Mouse (Mus musculus) brown adipose tissue, adult 24 weeks (tissue): ENCODE data around the gene Hipk3. TPM values are rescaled to one million over a fixed set of nuclear protein-coding genes. Genes with fewer than 3 reads are reported as not detected.

Source experiments
- H3K27ac ChIP-seq: fragments of 200-500 bp; replicated peaks from 2 replicates; pipeline ENCODE4 v1.5.1; 2012; ENCODE audit warnings: low read depth, mild to moderate bottlenecking, low read length
- H3K4me1 ChIP-seq: fragments of 200-500 bp; 2 replicates; pipeline ENCODE4 v1.6.1; 2012; ENCODE audit warnings: low read length, mixed read lengths; ENCODE audit not compliant: control insufficient read depth, insufficient read depth, insufficient read length
- H3K4me3 ChIP-seq: fragments of 200-500 bp; 2 replicates; pipeline ENCODE4 v1.5.1; 2012; ENCODE audit warnings: low read depth, mild to moderate bottlenecking, low read length, moderate library complexity; ENCODE audit not compliant: insufficient read depth
- polyA plus RNA-seq: library from polyadenylated mRNA; stranded (reverse); fragments of >200 nt; gene quantifications from 2 replicates; pipeline ENCODE4 v1.2.4, GENCODE M21; 2012; ENCODE audit not compliant: missing spikeins, insufficient read depth, insufficient read length

Gene Hipk3
- polyA plus RNA-seq, 1 experiment, result 54.9 TPM

- Histone ChIP-seq H3K4me1 (no peaks in the 10 kb centered on the region), H3K27ac (no peak within 1 kb of the TSS), H3K4me3 (peak within 1 kb of the TSS; percentile 47)
Observed at GRCm38 (mm10) chr2:104410963-104411545, 83.2 kb downstream of the Hipk3 start, which contains the start of gene D430041D05Rik. Gene D430041D05Rik (minus strand): TSS chr2:104411013.

GRCm38 (mm10) chr2:104409851-104410821 lies 84.1 kb downstream of the Hipk3 start:
- H3K27ac ChIP-seq, result no peak overlapping the region
- no peaks in the 10 kb centered on the region for H3K4me1 ChIP-seq
- H3K4me3 ChIP-seq, result peak overlapping the region; percentile 47

GRCm38 (mm10) chr2:104408351-104408750 lies 85.9 kb downstream of the Hipk3 start:
- no peak overlapping the region for H3K4me3 ChIP-seq
- no peak overlapping the region for H3K27ac ChIP-seq
- no peaks in the 10 kb centered on the region for H3K4me1 ChIP-seq

- H3K27ac ChIP-seq, result no peak overlapping the region
- H3K4me1 ChIP-seq, result no peaks in the 10 kb centered on the region
- H3K4me3 ChIP-seq, result no peak overlapping the region
Observed at GRCm38 (mm10) chr2:104407913-104408312, 86.3 kb downstream of the Hipk3 start.

GRCm38 (mm10) chr2:104404036-104404435 lies 90.2 kb downstream of the Hipk3 start:
- Histone ChIP-seq H3K4me1 (no peaks in the 10 kb centered on the region), H3K27ac (no peak overlapping the region), H3K4me3 (no peak overlapping the region)

GRCm38 (mm10) chr2:104398651-104399290 lies 95.5 kb downstream of the Hipk3 start:
- Histone ChIP-seq H3K27ac (no peak overlapping the region), H3K4me1 (no peaks in the 10 kb centered on the region), H3K4me3 (no peak overlapping the region)

- Histone ChIP-seq H3K4me1 (no peaks in the 10 kb centered on the region), H3K4me3 (no peak overlapping the region), H3K27ac (no peak overlapping the region)
Observed at GRCm38 (mm10) chr2:104395961-104396360, 98.3 kb downstream of the Hipk3 start.

- no peak overlapping the region for H3K27ac ChIP-seq
- no peaks in the 10 kb centered on the region for H3K4me1 ChIP-seq
- H3K4me3 ChIP-seq, result no peak overlapping the region
Observed at GRCm38 (mm10) chr2:104394769-104395168, 99.5 kb downstream of the Hipk3 start.

GRCm38 (mm10) chr2:104392700-104393312 lies 101.4 kb downstream of the Hipk3 start:
- H3K4me3 ChIP-seq, result no peak overlapping the region
- no peak overlapping the region for H3K27ac ChIP-seq
- no peaks in the 10 kb centered on the region; the same call in 1 of the 2 replicates for H3K4me1 ChIP-seq

- H3K4me3 ChIP-seq, result no peak overlapping the region
- no peaks in the 10 kb centered on the region; the same call in 1 of the 2 replicates for H3K4me1 ChIP-seq
- H3K27ac ChIP-seq, result no peak overlapping the region
Observed at GRCm38 (mm10) chr2:104389231-104389630, 105.0 kb downstream of the Hipk3 start.

- Histone ChIP-seq H3K27ac (no peak overlapping the region), H3K4me3 (no peak overlapping the region), H3K4me1 (no peaks in the 10 kb centered on the region; the same call in 1 of the 2 replicates)
Observed at GRCm38 (mm10) chr2:104385941-104386340, 108.3 kb downstream of the Hipk3 start.

GRCm38 (mm10) chr2:104383589-104383988 lies 110.7 kb downstream of the Hipk3 start:
- Histone ChIP-seq H3K4me3 (no peak overlapping the region), H3K4me1 (no peaks in the 10 kb centered on the region; the same call in 1 of the 2 replicates), H3K27ac (no peak overlapping the region)

GRCm38 (mm10) chr2:104382813-104383212 lies 111.4 kb downstream of the Hipk3 start:
- Histone ChIP-seq H3K27ac (no peak overlapping the region), H3K4me3 (no peak overlapping the region), H3K4me1 (no peaks in the 10 kb centered on the region)

- Histone ChIP-seq H3K4me1 (no peaks in the 10 kb centered on the region), H3K4me3 (no peak overlapping the region), H3K27ac (no peak overlapping the region)
Observed at GRCm38 (mm10) chr2:104379304-104379703, 114.9 kb downstream of the Hipk3 start.

GRCm38 (mm10) chr2:104378791-104379190 lies 115.5 kb downstream of the Hipk3 start:
- H3K27ac ChIP-seq, result no peak overlapping the region
- no peaks in the 10 kb centered on the region for H3K4me1 ChIP-seq
- no peak overlapping the region for H3K4me3 ChIP-seq
